Mouse (Mus musculus) layer of hippocampus, adult 8-10 months (tissue): ENCODE measurements at regions not wholly inside any gene's neighbourhood (a gene's known extent, or its start where the extent isn't known, plus 50 kb on each side); places are given as distances from the start of the nearest gene placed in this dataset.
A peak's percentile ranks its signal among the peaks of the same experiment; 100 is the strongest.
"Not testable (repeated sequence)": the region's sequence is repeated elsewhere in the genome, so short reads cannot be mapped to it uniquely, and the experiment has no call there.

Experiments used
- DNase-seq, 2 experiments: peaks; one replicate each; pipeline ENCODE4 v3.0.0; 2022; ENCODE audit warnings: low spot score in 2 of 2

- DNase-seq, result no peak
Measured at GRCm38 (mm10) chr14:102215267-102215964, 485.7 kb downstream of the Lmo7 start.

GRCm38 (mm10) chr14:102212079-102212478 is 482.3 kb downstream of the Lmo7 start:
- no peak for DNase-seq

- peak in 1 of 2 experiments; percentile 24 for DNase-seq
Measured at GRCm38 (mm10) chr14:102204881-102205671, 475.3 kb downstream of the Lmo7 start.

- peak; percentile 72 to 79 for DNase-seq
Measured at GRCm38 (mm10) chr14:102199430-102199829, 469.7 kb downstream of the Lmo7 start.

- no peak for DNase-seq
Measured at GRCm38 (mm10) chr14:102190786-102191185, 461.0 kb downstream of the Lmo7 start.

GRCm38 (mm10) chr14:102181269-102181668 is 451.5 kb downstream of the Lmo7 start:
- DNase-seq, result no peak

- DNase-seq, result no peak
Measured at GRCm38 (mm10) chr14:102171775-102172174, 442.0 kb downstream of the Lmo7 start.

- DNase-seq, result no peak
Measured at GRCm38 (mm10) chr14:102161291-102162284, 431.8 kb downstream of the Lmo7 start.

- not testable (repeated sequence) for DNase-seq
Measured at GRCm38 (mm10) chr14:102150410-102150809, 420.7 kb downstream of the Lmo7 start.

GRCm38 (mm10) chr14:102142720-102143119 is 413.0 kb downstream of the Lmo7 start:
- DNase-seq, result no peak

GRCm38 (mm10) chr14:102138936-102139335 is 409.2 kb downstream of the Lmo7 start:
- DNase-seq, result peak; percentile 21 to 38

- DNase-seq, result no peak
Measured at GRCm38 (mm10) chr14:102118166-102118565, 388.4 kb downstream of the Lmo7 start.

- no peak for DNase-seq
Measured at GRCm38 (mm10) chr14:102106165-102106564, 376.4 kb downstream of the Lmo7 start.

- no peak for DNase-seq
Measured at GRCm38 (mm10) chr14:102094105-102094504, 364.3 kb downstream of the Lmo7 start.

GRCm38 (mm10) chr14:102092557-102092956 is 362.8 kb downstream of the Lmo7 start:
- no peak for DNase-seq

GRCm38 (mm10) chr14:102048932-102049331 is 319.2 kb downstream of the Lmo7 start:
- DNase-seq, result no peak

- no peak for DNase-seq
Measured at GRCm38 (mm10) chr14:102048485-102048884, 318.7 kb downstream of the Lmo7 start.

- DNase-seq, result no peak
Measured at GRCm38 (mm10) chr14:102038145-102038544, 308.4 kb downstream of the Lmo7 start.

GRCm38 (mm10) chr14:102037487-102037886 is 307.7 kb downstream of the Lmo7 start:
- no peak for DNase-seq

GRCm38 (mm10) chr14:102031047-102031903 is 301.5 kb downstream of the Lmo7 start:
- DNase-seq, result no peak

- no peak for DNase-seq
Measured at GRCm38 (mm10) chr14:102024646-102025045, 294.9 kb downstream of the Lmo7 start.
